Mouse (Mus musculus) brain, embryonic 14.5 days (tissue): Measurements from ENCODE around the gene Snd1.

Experiments used
- CTCF ChIP-seq: fragments of 200-500 bp; IDR thresholded peaks from 2 replicates; pipeline ENCODE4 v1.5.1; 2012; ENCODE audit warnings: inconsistent platforms, mild to moderate bottlenecking, moderate library complexity, borderline replicate concordance; ENCODE audit not compliant: insufficient read depth, insufficient read length; ENCODE audit errors: extremely low read depth
- POLR2A ChIP-seq: fragments of 200-500 bp; IDR thresholded peaks from 2 replicates; pipeline ENCODE4 v1.6.1; 2012; ENCODE audit warnings: mild to moderate bottlenecking, inconsistent platforms, borderline replicate concordance; ENCODE audit not compliant: poor library complexity, insufficient read depth, insufficient read length, severe bottlenecking; ENCODE audit errors: extremely low read depth

- no peak for TF ChIP-seq CTCF
- no peak for TF ChIP-seq POLR2A
Measured at GRCm38 (mm10) chr6:28480752-28481492, 6.0 kb downstream of the Snd1 start.
